Mouse (Mus musculus) heart, embryonic 10.5 days (tissue): ENCODE data around the gene Colgalt1. TPM values are rescaled to one million over a fixed set of nuclear protein-coding genes. Genes with fewer than 3 reads are reported as not detected.

ENCODE experiments used
- DNase-seq: peaks from one replicate; pipeline ENCODE4 v3.0.0-alpha.2; 2017; ENCODE audit warnings: low spot score
- H3K27ac ChIP-seq: fragments of 300-500 bp; sonication (generic); 2 replicates; pipeline ENCODE4 v1.5.1; 2016; ENCODE audit warnings: mild to moderate bottlenecking
- H3K27me3 ChIP-seq: fragments of 300-500 bp; sonication (generic); 2 replicates; pipeline ENCODE4 v1.6.1; 2016; ENCODE audit warnings: mild to moderate bottlenecking; ENCODE audit not compliant: poor library complexity, insufficient read depth, severe bottlenecking
- H3K36me3 ChIP-seq: fragments of 300-500 bp; sonication (generic); 2 replicates; pipeline ENCODE4 v1.6.1; 2016; ENCODE audit warnings: mild to moderate bottlenecking, moderate library complexity
- H3K4me1 ChIP-seq: fragments of 300-500 bp; sonication (generic); 2 replicates; pipeline ENCODE4 v1.6.1; 2016; ENCODE audit warnings: mild to moderate bottlenecking
- H3K4me3 ChIP-seq: fragments of 300-500 bp; sonication (generic); 2 replicates; pipeline ENCODE4 v1.5.1; 2016; ENCODE audit warnings: mild to moderate bottlenecking, moderate library complexity
- H3K9me3 ChIP-seq: fragments of 300-500 bp; sonication (generic); 2 replicates; pipeline ENCODE4 v1.6.1; 2016; ENCODE audit warnings: mild to moderate bottlenecking, moderate library complexity
- WGBS: fragments of 180-500 bp; shearing (Covaris S2); methylation state at CpG from one replicate; pipeline ENCODE4 v1.1.7; 2016; 5-methylcytosine and 5-hydroxymethylcytosine counted together
- polyA plus RNA-seq: library from polyadenylated mRNA; unstranded; fragments of >200 nt; fragmentation: Nextera tagmentation; extraction: Ambion mirVana; gene quantifications from 2 replicates; pipeline ENCODE4 v1.2.1, GENCODE M21; 2016

Gene Colgalt1
- polyA plus RNA-seq, 1 experiment from 2014 or later: 54.4 TPM

DNA sequence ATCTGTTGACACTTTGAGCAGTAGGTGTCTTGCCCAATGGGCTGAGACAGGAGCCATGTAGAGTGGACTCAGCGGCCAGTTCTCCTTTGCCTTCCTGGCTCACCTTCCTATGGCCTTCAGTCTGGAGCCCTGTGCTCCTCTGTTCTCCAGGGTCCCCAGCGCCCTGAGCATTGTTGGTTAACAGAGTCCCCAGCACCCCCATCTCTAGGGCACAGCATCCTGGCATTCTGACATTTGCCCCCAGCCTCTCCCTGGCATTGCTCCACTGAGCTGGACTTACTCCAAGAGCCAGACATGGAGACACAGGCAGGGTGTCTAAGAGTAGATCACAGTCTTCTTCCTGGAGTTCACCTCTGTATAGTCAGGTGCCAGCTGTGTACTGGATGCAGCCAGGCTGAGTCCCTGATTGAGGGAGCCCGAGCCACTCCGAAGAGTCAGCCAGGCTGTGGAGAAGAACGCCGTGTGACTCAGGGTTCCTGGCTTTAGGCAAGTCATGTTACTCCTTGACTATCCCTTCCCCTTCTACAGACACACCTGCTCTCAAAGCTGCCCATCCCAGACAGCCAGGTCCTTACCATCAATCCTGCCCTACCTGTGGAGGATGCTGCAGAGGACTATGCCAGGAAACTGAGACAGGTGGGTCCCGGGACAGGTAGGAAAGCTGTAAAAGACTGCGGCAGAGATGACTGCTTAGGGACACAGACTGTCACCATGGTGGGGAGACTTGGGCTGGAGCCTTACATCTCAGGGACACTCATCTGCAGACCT is 17.1 kb upstream of the Colgalt1 start:
- H3K27ac ChIP-seq: no peak overlapping the region
- peak; percentile 74 for DNase-seq
- H3K4me3 ChIP-seq: no peak overlapping the region
- H3K4me1 ChIP-seq: peaks cover 35% of the 10 kb centered on the region
- no peaks in the 10 kb centered on the region for H3K9me3 ChIP-seq
- peaks cover 12% of the 10 kb centered on the region; the same call in 1 of the 2 replicates for H3K36me3 ChIP-seq
- peaks cover 9% of the 10 kb centered on the region for H3K27me3 ChIP-seq
- whole genome bisulfite sequencing: 91% methylated on average over 8 of the region's 8 CpGs

DNA sequence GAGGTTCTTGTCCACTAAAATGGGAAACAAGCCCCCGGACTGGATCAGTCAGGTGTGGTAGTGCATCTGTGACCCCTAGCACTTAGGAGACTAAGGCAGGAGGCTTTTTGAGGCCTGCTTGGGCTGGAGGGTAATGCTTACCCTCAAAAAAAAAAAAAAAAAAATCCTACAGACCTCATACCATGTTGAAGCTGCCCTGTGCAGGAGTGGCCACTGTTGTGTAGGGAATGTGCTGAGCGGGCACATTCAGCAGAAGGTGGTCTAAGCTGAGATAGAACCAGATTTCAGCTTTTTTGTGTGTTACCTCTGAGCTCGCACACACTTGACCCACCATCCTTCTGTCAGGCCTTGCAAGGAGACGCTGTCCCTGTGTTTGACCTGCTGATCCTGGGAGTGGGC is 16.5 kb upstream of the Colgalt1 start:
- H3K27me3 ChIP-seq: peaks cover 14% of the 10 kb centered on the region
- no peaks in the 10 kb centered on the region for H3K9me3 ChIP-seq
- H3K27ac ChIP-seq: no peak overlapping the region
- H3K4me1 ChIP-seq: peaks cover 35% of the 10 kb centered on the region
- no peak for DNase-seq
- 96% methylated on average over 4 of the region's 4 CpGs for WGBS
- no peak overlapping the region for H3K4me3 ChIP-seq
- H3K36me3 ChIP-seq: peaks cover 17% of the 10 kb centered on the region; the same call in 1 of the 2 replicates

DNA sequence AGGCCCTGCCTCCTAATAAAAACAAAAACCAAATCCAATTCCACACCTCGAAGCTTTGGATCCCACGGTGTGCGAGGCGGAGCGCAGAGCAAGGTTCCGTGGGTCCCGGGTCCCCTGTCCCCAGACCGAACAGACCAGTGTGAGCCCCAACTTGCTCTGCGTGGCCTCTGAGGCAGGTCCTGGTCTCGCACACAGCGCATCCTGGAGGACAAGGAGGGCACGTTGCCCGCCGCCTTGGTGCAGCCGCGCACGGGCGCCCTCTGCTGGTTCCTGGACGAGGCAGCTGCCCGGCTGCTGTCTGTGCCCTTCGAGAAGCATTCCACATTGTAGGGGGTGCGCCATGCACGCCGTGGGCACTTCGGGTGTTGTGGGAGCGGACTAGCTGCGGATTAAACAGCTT is 14.9 kb upstream of the Colgalt1 start:
- DNase-seq: peak; percentile 92
- Histone ChIP-seq H3K9me3 (no peaks in the 10 kb centered on the region), H3K4me3 (peak overlapping the region; percentile 25), H3K27ac (no peak overlapping the region), H3K27me3 (peaks cover 30% of the 10 kb centered on the region), H3K36me3 (peaks cover 25% of the 10 kb centered on the region; the same call in 1 of the 2 replicates), H3K4me1 (peaks cover 32% of the 10 kb centered on the region)
- 10% methylated on average over 27 of the region's 27 CpGs for WGBS

- Histone ChIP-seq H3K27ac (no peak overlapping the region), H3K36me3 (peaks cover 25% of the 10 kb centered on the region; the same call in 1 of the 2 replicates), H3K9me3 (no peaks in the 10 kb centered on the region), H3K4me1 (peaks cover 28% of the 10 kb centered on the region), H3K4me3 (no peak overlapping the region), H3K27me3 (peaks cover 35% of the 10 kb centered on the region)
- WGBS: 55% methylated on average over 6 of the region's 6 CpGs
- peak; percentile 75 for DNase-seq
Observed at GRCm38 (mm10) chr8:71596384-71596783, 14.4 kb upstream of the Colgalt1 start.

DNA sequence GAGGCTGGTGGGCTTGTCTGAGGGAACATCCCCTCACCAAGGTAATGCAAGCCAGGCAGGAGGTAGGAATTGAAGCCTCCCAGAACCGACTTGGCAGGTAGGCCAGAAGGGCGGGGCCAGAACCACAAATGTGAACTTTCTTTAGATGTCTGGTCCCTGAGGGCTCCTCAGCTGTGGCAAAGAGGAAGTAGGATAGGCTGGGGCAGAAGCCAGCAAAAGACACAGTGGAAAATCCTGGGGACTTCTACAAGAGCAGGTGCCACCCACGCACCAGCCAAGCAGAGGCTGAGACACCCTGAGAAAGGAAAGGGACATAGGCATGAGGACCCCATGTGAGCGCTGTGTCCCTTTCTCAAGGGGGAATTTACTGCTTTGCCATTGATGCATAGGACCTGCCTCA is 14.0 kb upstream of the Colgalt1 start:
- peaks cover 28% of the 10 kb centered on the region for H3K4me1 ChIP-seq
- no peak overlapping the region for H3K4me3 ChIP-seq
- no peak for DNase-seq
- WGBS: 77% methylated on average over 4 of the region's 4 CpGs
- H3K27me3 ChIP-seq: peaks cover 39% of the 10 kb centered on the region
- H3K27ac ChIP-seq: no peak overlapping the region
- no peaks in the 10 kb centered on the region for H3K9me3 ChIP-seq
- H3K36me3 ChIP-seq: peaks cover 25% of the 10 kb centered on the region; the same call in 1 of the 2 replicates

DNA sequence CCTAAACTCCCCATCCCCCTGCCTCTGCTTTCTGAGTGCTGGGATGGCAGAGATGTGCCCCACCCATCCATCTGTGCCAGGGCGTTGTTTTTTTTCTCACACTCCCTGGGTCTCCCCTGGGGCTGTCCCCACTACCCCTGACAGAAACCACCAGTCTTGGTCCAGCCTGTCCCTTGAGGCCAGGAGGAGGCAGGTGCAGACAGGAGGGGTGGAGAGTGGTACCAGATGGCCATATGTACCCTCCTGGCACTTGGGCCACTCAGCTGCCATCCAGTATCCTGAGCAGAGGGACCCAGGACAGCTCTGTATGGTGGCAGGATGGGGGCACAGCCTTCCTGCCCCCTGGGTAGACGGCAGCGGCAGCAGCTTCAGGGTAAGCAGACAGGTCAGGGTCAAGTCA is 13.3 kb upstream of the Colgalt1 start, which contains the start of gene Fam129c:
TSS of gene Fam129c (plus strand) at position 198 of the 400 bp plus-strand sequence.
- Histone ChIP-seq H3K27me3 (peaks cover 46% of the 10 kb centered on the region), H3K4me1 (peaks cover 31% of the 10 kb centered on the region), H3K36me3 (peaks cover 25% of the 10 kb centered on the region; the same call in 1 of the 2 replicates), H3K27ac (no peak within 1 kb of the TSS), H3K4me3 (no peak within 1 kb of the TSS), H3K9me3 (no peaks in the 10 kb centered on the region)
- DNase-seq: no peak
- WGBS: 86% methylated on average over 3 of the region's 3 CpGs

DNA sequence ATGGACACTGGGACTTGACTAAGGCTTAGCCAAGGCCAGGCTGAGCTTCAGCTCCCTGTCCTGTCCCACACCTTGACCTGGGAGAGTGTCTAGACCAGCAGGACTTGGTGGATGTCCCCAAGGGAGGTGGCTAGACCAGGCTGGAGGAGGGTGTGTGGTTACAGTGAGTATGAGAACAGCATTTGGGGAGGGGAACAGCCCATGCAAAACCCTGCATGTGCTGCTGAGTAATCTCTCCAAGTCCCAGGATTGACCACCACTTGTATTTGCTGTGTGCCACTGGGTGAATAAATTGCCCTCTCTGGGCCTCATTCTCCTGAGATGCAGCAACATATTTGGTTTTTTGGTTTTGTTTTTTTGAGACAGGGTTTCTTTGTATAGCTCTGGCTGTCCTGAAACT is 12.4 kb upstream of the Colgalt1 start:
- H3K27ac ChIP-seq: no peak overlapping the region

DNA sequence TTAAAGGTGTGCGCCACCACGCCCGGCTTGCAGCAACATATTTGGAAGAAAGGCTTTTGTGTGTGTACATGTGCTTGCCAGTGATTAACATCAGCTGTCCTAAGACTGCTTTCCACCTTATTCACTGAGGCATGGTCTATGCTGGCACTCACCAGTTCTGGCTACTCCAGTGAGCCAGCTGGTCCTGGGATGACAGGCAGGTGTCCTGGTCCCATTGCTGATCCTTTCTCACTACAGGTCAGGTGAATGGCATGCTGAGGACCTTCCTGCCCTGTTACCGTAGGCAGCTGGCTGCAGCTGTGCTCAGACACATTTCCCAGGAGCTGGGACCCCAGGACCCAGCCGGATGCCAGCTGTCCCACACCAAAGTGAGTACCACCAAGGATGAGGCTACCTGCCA is 12.0 kb upstream of the Colgalt1 start:
- no peak overlapping the region for H3K27ac ChIP-seq
- H3K4me1 ChIP-seq: peaks cover 30% of the 10 kb centered on the region
- H3K4me3 ChIP-seq: no peak overlapping the region
- peaks cover 22% of the 10 kb centered on the region; the same call in 1 of the 2 replicates for H3K36me3 ChIP-seq
- no peak for DNase-seq
- 88% methylated on average over 5 of the region's 5 CpGs for WGBS
- peaks cover 60% of the 10 kb centered on the region for H3K27me3 ChIP-seq
- no peaks in the 10 kb centered on the region for H3K9me3 ChIP-seq

More for the DNA sequence above, 12.4 kb upstream of the Colgalt1 start:
- DNase-seq: no peak
- Histone ChIP-seq H3K4me1 (peaks cover 31% of the 10 kb centered on the region), H3K9me3 (no peaks in the 10 kb centered on the region), H3K27me3 (peaks cover 55% of the 10 kb centered on the region), H3K36me3 (peaks cover 25% of the 10 kb centered on the region; the same call in 1 of the 2 replicates), H3K4me3 (no peak overlapping the region)

DNA sequence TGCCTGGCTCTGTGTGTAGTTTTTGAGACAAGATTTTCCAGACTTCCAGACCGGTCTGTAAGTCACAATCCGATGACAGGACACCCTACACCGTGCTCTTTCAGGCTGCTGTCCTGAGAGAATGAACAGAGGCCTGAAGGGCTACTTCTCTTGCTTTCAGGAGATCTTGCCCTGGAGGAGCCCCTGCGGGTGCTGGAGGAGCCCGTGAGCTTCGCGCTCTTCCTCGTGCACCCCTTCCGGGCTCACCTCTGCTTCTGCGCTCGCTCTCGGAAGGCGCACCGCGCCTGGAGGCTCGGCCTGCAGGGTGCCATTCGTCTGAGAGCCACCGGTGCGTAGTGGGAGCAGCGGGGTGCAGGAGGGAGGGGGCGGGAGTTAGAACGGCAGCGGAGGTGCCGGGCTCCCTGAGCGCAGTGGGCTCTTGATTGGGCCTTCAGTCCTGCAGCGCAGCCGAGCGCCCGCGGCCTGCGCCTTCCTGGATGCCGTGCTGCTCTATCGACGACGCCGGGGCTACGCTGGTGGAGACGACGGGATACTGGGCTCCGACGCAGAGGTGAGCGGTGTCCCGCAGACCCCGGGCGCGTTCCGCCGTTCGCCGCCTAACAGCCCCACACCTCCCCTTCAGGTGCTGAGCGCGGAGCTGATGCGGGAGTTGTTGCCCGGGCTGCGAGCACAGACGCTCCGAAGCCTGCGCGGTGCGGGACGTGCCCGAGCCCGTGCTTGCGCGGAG is 8.7 kb upstream of the Colgalt1 start:
- peaks cover 77% of the 10 kb centered on the region for H3K27me3 ChIP-seq
- H3K4me1 ChIP-seq: peaks cover 18% of the 10 kb centered on the region
- DNase-seq: no peak
- peak overlapping the region; percentile 24 for H3K27ac ChIP-seq
- no peaks in the 10 kb centered on the region for H3K9me3 ChIP-seq
- peak overlapping the region; percentile 58 for H3K4me3 ChIP-seq
- WGBS: 3% methylated on average over 65 of the region's 65 CpGs
- peaks cover 13% of the 10 kb centered on the region; the same call in 1 of the 2 replicates for H3K36me3 ChIP-seq

- Histone ChIP-seq H3K4me1 (peaks cover 18% of the 10 kb centered on the region), H3K27ac (peak overlapping the region; percentile 24), H3K4me3 (peak overlapping the region; percentile 58), H3K36me3 (peaks cover 13% of the 10 kb centered on the region; the same call in 1 of the 2 replicates), H3K9me3 (no peaks in the 10 kb centered on the region), H3K27me3 (peaks cover 77% of the 10 kb centered on the region)
- DNase-seq: peak; percentile 89
- WGBS: under 1% methylated on average over 32 of the region's 32 CpGs
Observed at GRCm38 (mm10) chr8:71602666-71603334, 8.0 kb upstream of the Colgalt1 start.

DNA sequence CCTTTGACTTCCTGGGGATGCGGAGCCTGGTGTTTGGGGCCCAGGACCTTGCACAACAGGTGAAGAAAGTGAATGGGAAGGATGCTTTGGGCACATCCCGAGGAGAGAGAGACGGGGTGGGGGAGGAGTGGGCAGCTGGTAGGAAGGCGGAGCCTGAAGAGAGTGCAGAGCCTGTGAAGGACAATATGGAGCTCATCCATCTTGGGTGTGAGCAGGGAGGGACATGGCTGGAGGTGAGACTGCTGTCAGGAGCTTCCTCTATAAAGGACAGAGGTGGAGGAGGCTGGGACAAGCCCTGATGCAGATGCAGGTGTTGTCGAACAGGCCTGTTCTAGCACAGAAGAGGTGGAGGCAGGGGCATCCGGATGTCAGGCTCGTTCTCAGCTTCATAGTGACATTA is 6.8 kb upstream of the Colgalt1 start:
- H3K27me3 ChIP-seq: peaks cover 66% of the 10 kb centered on the region
- H3K27ac ChIP-seq: no peak overlapping the region
- WGBS: 55% methylated on average over 7 of the region's 7 CpGs
- peaks cover 18% of the 10 kb centered on the region for H3K4me1 ChIP-seq
- no peak for DNase-seq
- H3K36me3 ChIP-seq: peaks cover 11% of the 10 kb centered on the region; the same call in 1 of the 2 replicates
- no peaks in the 10 kb centered on the region for H3K9me3 ChIP-seq
- no peak overlapping the region for H3K4me3 ChIP-seq

DNA sequence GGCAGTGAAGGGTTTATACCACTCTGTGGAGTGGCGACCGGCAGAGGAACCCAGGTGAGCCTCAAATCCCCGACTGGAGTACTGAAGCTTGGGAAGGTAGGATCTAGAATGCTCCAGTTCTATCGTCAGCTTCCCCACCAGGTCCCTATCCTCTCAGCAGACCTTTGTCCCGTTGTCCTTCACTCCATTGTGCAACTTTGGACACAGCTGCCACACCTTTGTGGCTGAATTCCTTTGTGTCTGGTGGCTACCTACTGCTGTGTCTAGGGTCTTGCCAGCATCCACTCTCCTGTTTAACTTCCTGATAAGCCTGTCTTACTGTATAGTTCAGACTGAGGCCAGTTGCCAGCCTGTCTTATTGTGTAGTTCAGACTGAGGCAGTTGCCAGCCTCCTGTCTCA is 1.3 kb downstream of the Colgalt1 start:
- Histone ChIP-seq H3K27me3 (no peaks in the 10 kb centered on the region), H3K36me3 (peaks cover 41% of the 10 kb centered on the region), H3K4me1 (peaks cover 15% of the 10 kb centered on the region), H3K4me3 (peak overlapping the region; percentile 75), H3K9me3 (no peaks in the 10 kb centered on the region), H3K27ac (0 out of 2 replicates have a peak overlapping the region, but pooled peaks have one; percentile 94)
- DNase-seq: no peak
- WGBS: 49% methylated on average over 5 of the region's 5 CpGs
